Mouse (Mus musculus): Measurements from ENCODE around the gene Slc22a16. TPM values are rescaled to one million over a fixed set of nuclear protein-coding genes. Genes with fewer than 3 reads are reported as not detected.

Slc22a16 gene
- polyA plus RNA-seq, 1 experiment from 2014 or later = not detected

DNA sequence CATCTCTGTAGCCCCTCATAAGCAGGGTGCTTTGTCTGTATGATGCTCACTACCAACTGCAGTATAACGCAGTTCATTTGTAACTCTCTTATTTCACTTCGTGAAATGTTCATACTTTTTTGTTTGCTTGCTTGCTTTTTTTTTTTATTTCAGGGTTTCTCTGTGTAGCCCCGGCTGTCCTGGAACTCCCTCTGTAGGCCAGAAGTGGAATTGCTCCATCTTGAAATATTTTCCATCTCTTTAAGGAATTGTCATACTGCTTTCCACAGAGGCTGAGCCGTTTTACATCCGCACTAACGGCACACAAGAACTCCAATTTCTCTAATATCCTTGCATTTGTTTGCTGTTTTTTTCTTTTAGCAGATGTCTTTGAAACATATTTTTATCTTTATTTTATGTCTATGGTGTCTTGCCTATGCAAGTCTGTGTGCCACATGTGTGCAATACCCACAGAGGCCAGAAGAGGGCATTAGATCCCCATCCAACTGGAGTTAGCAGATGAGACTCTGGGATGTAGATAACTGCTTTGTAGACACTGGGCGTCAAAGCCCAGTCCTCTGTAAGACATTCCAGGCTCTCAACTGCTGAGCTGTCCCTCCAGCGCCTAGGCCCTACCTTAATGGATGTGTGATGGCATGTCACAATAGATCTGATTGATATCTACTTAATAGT is 13.6 kb downstream of the Slc22a16 start:
- 83% methylated on average over 8 of the region's 8 CpGs for whole genome bisulfite sequencing
- H3K36me3 ChIP-seq (ENCODE audit: control insufficient read depth, insufficient read depth) = no peaks in the 10 kb centered on the region
- no peaks in the 10 kb centered on the region for H3K4me1 ChIP-seq (replicated peaks; ENCODE audit: control insufficient read depth, insufficient read depth, low read length)
- H3K27me3 ChIP-seq (replicated peaks; ENCODE audit: control insufficient read depth, insufficient read depth, low read length) = no peaks in the 10 kb centered on the region
- H3K9ac ChIP-seq (replicated peaks; ENCODE audit: low read depth, low read length) = no peak overlapping the region
- H3K4me3 ChIP-seq (replicated peaks; ENCODE audit: low read length) = no peak overlapping the region
- no peak overlapping the region for H3K4me2 ChIP-seq (ENCODE audit: low read length)
- no peaks in the 10 kb centered on the region for H3K9me3 ChIP-seq (ENCODE audit: control insufficient read depth, low read length)
- no peak overlapping the region for H3K27ac ChIP-seq (ENCODE audit: low read length)
- ATAC-seq = no peak

DNA sequence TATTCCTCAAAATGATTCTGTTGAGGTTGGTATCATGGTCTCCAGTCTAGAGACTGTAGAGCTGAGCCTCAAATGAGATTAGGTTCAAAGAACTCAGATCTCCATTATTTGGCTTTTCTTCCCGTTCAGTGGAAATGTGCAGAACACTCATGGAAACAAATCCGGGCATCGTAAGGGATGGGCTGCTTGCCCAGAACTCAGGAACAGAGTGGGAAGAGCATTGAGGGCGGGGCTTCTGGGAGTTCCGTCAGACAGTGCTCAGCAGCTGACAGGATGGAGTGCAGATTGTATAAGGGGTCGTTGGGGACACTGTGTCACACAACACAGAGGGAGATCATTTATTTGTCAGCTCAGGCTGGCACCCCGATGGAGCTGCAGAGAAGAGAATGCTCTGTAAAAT is 22.1 kb downstream of the Slc22a16 start:
- Histone ChIP-seq H3K4me3 (replicated peaks; ENCODE audit: low read length) (no peak overlapping the region), H3K36me3 (ENCODE audit: control insufficient read depth, insufficient read depth) (no peaks in the 10 kb centered on the region), H3K9ac (replicated peaks; ENCODE audit: low read depth, low read length) (no peak overlapping the region), H3K27ac (ENCODE audit: low read length) (no peak overlapping the region), H3K4me2 (ENCODE audit: low read length) (no peak overlapping the region), H3K4me1 (replicated peaks; ENCODE audit: control insufficient read depth, insufficient read depth, low read length) (no peaks in the 10 kb centered on the region), H3K9me3 (ENCODE audit: control insufficient read depth, low read length) (no peaks in the 10 kb centered on the region), H3K27me3 (replicated peaks; ENCODE audit: control insufficient read depth, insufficient read depth, low read length) (no peaks in the 10 kb centered on the region)
- WGBS = 52% methylated on average over 7 of the region's 7 CpGs
- no peak for ATAC-seq

DNA sequence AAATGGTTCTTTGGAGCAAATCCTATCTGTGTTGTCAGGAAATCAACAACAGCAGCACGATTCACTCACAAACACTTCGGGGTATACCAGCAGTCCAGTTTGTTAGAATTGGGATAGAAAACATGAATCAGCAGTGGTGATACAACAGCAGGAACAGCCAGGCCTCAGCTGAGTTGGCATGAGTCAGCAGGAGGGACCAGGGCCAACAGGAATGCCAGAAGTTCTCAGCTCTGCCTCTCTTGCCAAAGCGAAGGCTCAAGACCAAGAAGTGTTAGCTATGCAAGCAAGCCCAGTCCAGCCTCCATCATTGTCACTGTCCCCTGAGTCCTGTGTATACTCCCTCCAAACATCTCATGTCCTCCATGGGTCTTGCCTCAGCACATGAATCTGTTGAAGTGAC is 27.0 kb downstream of the Slc22a16 start:
- Histone ChIP-seq H3K4me3 (replicated peaks; ENCODE audit: low read length) (no peak overlapping the region), H3K4me1 (replicated peaks; ENCODE audit: control insufficient read depth, insufficient read depth, low read length) (no peaks in the 10 kb centered on the region), H3K4me2 (ENCODE audit: low read length) (no peak overlapping the region), H3K36me3 (ENCODE audit: control insufficient read depth, insufficient read depth) (no peaks in the 10 kb centered on the region), H3K27ac (ENCODE audit: low read length) (no peak overlapping the region), H3K27me3 (replicated peaks; ENCODE audit: control insufficient read depth, insufficient read depth, low read length) (no peaks in the 10 kb centered on the region), H3K9me3 (ENCODE audit: control insufficient read depth, low read length) (no peaks in the 10 kb centered on the region), H3K9ac (replicated peaks; ENCODE audit: low read depth, low read length) (no peak overlapping the region)
- WGBS = 93% methylated on average over 3 of the region's 3 CpGs
- no peak for ATAC-seq

DNA sequence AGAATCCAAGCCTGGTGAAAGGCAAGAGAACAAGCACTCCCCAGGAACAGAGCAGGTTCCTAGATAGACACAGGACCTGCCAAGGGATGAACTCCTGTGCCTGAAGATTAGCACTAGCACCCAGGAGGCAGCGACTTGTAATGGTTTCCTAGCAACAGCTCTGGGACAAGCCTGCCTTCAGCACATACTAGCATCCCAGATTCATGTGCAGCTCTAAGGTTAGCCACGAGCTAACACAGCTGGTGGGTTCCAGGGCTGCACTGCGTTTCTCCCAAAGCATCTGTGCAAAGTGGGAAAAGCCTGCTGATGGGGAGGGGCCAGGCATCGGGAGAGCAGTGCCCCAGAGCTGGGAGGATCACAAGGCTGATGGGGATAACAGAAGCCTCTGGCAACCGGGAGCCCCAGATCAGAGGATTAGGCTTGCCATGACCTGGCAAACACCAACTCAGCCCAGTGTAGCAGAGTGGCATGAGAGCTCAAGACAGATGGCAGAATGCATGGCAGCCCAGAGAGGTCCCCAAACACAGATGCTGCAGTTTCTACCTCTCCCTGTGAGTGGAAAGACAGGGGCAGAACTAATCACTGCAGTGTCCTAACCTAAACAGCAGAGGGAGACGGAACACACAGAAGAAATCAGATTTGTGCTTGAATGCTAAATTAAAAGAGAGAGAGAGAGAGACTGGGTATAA is 34.7 kb downstream of the Slc22a16 start:
- 57% methylated on average over 6 of the region's 6 CpGs for WGBS
- no peak overlapping the region for H3K4me2 ChIP-seq (ENCODE audit: low read length)
- H3K36me3 ChIP-seq (ENCODE audit: control insufficient read depth, insufficient read depth) = no peaks in the 10 kb centered on the region
- ATAC-seq = peak; percentile 55
- H3K27me3 ChIP-seq (replicated peaks; ENCODE audit: control insufficient read depth, insufficient read depth, low read length) = no peaks in the 10 kb centered on the region
- H3K9me3 ChIP-seq (ENCODE audit: control insufficient read depth, low read length) = 0 out of 2 replicates have a peak, but pooled peaks cover 4% of the 10 kb centered on the region
- no peak overlapping the region for H3K9ac ChIP-seq (replicated peaks; ENCODE audit: low read depth, low read length)
- no peak overlapping the region for H3K27ac ChIP-seq (ENCODE audit: low read length)
- no peaks in the 10 kb centered on the region for H3K4me1 ChIP-seq (replicated peaks; ENCODE audit: control insufficient read depth, insufficient read depth, low read length)
- H3K4me3 ChIP-seq (replicated peaks; ENCODE audit: low read length) = no peak overlapping the region

DNA sequence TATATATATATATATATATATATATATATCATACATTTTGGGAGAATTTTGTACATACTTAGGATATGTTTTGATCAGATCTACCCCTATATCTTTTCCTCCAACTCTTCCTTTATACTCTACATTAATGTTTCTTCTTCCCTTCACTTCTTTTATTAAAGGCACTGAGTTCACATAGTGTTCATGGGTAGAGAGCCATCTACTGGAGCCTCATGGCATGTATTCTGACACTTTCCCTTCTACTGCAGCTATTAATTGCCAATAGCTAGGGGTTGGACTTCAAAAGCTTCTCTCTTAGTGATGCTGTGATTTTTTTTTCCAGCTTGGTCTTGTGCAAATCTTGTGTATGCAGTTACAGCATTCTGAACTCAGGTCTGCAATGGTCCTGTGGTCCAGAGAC is 47.8 kb downstream of the Slc22a16 start:
- Histone ChIP-seq H3K27me3 (replicated peaks; ENCODE audit: control insufficient read depth, insufficient read depth, low read length) (no peaks in the 10 kb centered on the region), H3K27ac (ENCODE audit: low read length) (no peak overlapping the region), H3K36me3 (ENCODE audit: control insufficient read depth, insufficient read depth) (no peaks in the 10 kb centered on the region), H3K9me3 (ENCODE audit: control insufficient read depth, low read length) (no peaks in the 10 kb centered on the region), H3K4me1 (replicated peaks; ENCODE audit: control insufficient read depth, insufficient read depth, low read length) (no peaks in the 10 kb centered on the region), H3K4me3 (replicated peaks; ENCODE audit: low read length) (no peak overlapping the region), H3K4me2 (ENCODE audit: low read length) (no peak overlapping the region), H3K9ac (replicated peaks; ENCODE audit: low read depth, low read length) (no peak overlapping the region)
- ATAC-seq = no peak

DNA sequence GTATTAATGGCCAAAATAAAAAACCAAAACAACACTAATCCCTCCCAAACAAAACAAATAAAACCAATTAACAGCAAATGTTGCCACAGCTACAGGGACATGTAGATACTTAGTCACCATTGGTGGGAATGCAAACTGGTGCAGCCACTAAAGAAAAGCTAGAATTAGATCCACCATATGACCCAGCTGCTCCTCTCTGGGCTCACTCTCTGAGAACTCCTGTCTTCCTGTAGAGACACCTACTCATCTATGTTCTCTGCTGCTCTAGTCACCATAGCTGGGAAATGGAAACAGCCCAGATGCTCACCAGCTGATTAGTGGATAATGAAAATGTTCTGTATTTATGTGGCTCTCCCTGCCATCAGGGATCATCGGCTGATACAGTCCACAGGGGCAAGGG is 49.6 kb downstream of the Slc22a16 start:
- Histone ChIP-seq H3K4me3 (replicated peaks; ENCODE audit: low read length) (no peak overlapping the region), H3K27me3 (replicated peaks; ENCODE audit: control insufficient read depth, insufficient read depth, low read length) (no peaks in the 10 kb centered on the region), H3K4me2 (ENCODE audit: low read length) (no peak overlapping the region), H3K36me3 (ENCODE audit: control insufficient read depth, insufficient read depth) (no peaks in the 10 kb centered on the region), H3K9me3 (ENCODE audit: control insufficient read depth, low read length) (no peaks in the 10 kb centered on the region), H3K4me1 (replicated peaks; ENCODE audit: control insufficient read depth, insufficient read depth, low read length) (no peaks in the 10 kb centered on the region), H3K27ac (ENCODE audit: low read length) (no peak overlapping the region), H3K9ac (replicated peaks; ENCODE audit: low read depth, low read length) (no peak overlapping the region)
- 87% methylated on average over 1 of the region's 1 CpGs for WGBS
- ATAC-seq = no peak

DNA sequence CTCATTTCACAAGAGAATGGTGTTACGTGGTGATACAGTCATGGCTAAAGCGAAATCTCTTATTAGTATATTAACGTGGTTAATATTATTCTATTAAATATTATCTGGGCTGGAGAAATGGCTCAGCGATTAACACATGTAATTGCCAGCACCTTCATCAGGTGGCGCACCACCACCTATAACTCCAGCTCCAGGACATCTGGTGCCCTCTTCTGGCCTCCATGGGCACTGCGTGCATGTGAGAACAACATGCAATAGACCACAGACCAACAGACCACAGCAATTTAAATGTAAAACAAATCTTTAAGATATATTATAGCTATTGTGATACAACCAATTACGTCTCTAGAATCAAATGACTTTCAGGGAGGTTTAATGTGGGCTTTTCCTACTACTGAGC is 59.0 kb downstream of the Slc22a16 start:
- Histone ChIP-seq H3K36me3 (ENCODE audit: control insufficient read depth, insufficient read depth) (no peaks in the 10 kb centered on the region), H3K4me2 (ENCODE audit: low read length) (no peak overlapping the region), H3K27me3 (replicated peaks; ENCODE audit: control insufficient read depth, insufficient read depth, low read length) (no peaks in the 10 kb centered on the region), H3K27ac (ENCODE audit: low read length) (no peak overlapping the region), H3K4me3 (replicated peaks; ENCODE audit: low read length) (no peak overlapping the region), H3K9me3 (ENCODE audit: control insufficient read depth, low read length) (no peaks in the 10 kb centered on the region), H3K4me1 (replicated peaks; ENCODE audit: control insufficient read depth, insufficient read depth, low read length) (no peaks in the 10 kb centered on the region), H3K9ac (replicated peaks; ENCODE audit: low read depth, low read length) (no peak overlapping the region)
- ATAC-seq = no peak
- WGBS = 75% methylated on average over 7 of the region's 7 CpGs

DNA sequence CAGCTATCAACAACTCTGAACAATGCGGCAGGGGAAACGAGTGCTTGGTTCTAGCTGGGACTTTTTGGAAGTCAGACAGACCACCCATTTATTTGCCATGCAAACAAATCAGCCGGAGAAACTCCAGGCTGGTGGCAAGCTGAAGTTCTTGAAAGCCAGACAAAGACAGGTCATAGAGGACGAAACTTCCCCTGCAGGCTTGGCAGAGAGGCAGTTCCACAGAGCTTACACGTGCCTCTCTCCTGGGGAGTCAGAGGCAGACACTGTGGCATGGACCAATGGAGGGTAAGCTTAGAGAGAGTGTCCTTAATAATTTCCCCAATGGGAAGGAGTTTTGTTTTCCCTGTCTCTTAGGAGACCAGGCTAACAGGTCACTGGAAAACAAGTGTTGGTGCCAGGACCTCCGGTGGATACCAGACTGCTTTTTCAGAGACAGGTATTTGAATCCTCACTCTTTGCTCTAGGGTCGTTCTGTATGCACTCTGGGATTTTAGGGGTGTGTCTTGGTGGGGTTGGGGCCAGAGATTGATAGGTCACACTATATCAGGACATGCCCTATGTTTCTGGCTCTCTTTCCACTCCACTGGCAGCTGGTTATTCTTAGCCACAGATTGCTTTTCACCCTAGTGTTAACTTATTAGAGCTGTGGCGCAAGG is 59.6 kb downstream of the Slc22a16 start, which contains the start of gene Ddo:
Gene Ddo (plus strand): TSS at position 356 of the 656 bp plus-strand sequence.
- no peak within 1 kb of the TSS for H3K4me2 ChIP-seq (ENCODE audit: low read length)
- no peaks in the 10 kb centered on the region for H3K4me1 ChIP-seq (replicated peaks; ENCODE audit: control insufficient read depth, insufficient read depth, low read length)
- no peak within 1 kb of the TSS for H3K4me3 ChIP-seq (replicated peaks; ENCODE audit: low read length)
- H3K27me3 ChIP-seq (replicated peaks; ENCODE audit: control insufficient read depth, insufficient read depth, low read length) = no peaks in the 10 kb centered on the region
- H3K27ac ChIP-seq (ENCODE audit: low read length) = no peak within 1 kb of the TSS
- no peak within 1 kb of the TSS for H3K9ac ChIP-seq (replicated peaks; ENCODE audit: low read depth, low read length)
- ATAC-seq = peak; percentile 49; the same call in 1 of the 2 replicates
- 67% methylated on average over 8 of the region's 8 CpGs for WGBS
- H3K9me3 ChIP-seq (ENCODE audit: control insufficient read depth, low read length) = no peaks in the 10 kb centered on the region
- no peaks in the 10 kb centered on the region for H3K36me3 ChIP-seq (ENCODE audit: control insufficient read depth, insufficient read depth)

DNA sequence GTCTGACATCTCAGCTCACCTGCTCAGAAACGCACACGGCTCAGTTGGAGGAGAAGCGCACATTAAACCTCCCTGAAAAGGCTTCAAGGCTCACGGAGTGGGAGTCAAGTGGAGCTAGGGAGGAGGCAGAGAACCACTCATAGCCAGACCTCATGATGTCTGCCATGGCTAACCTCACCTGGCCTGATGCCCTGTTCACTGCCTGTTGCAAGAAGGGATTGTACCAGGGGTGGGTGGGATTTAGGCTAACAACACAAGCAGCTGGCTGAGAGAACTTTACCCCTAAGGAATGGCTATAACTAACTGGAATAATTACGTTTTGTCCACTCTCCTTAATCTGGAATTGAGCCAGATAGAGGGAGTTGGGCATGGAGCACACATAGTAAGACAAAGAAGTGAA is 60.3 kb downstream of the Slc22a16 start:
- Histone ChIP-seq H3K9me3 (ENCODE audit: control insufficient read depth, low read length) (no peaks in the 10 kb centered on the region), H3K4me1 (replicated peaks; ENCODE audit: control insufficient read depth, insufficient read depth, low read length) (no peaks in the 10 kb centered on the region), H3K27me3 (replicated peaks; ENCODE audit: control insufficient read depth, insufficient read depth, low read length) (no peaks in the 10 kb centered on the region), H3K4me2 (ENCODE audit: low read length) (no peak overlapping the region), H3K27ac (ENCODE audit: low read length) (no peak overlapping the region), H3K4me3 (replicated peaks; ENCODE audit: low read length) (no peak overlapping the region), H3K36me3 (ENCODE audit: control insufficient read depth, insufficient read depth) (no peaks in the 10 kb centered on the region), H3K9ac (replicated peaks; ENCODE audit: low read depth, low read length) (no peak overlapping the region)
- WGBS = 65% methylated on average over 5 of the region's 5 CpGs
- no peak for ATAC-seq

Measured in forebrain, embryonic 16.5 days (tissue).